Mouse (Mus musculus) heart, postnatal 36 days (tissue): Measurements from ENCODE around the gene Palm. TPM values are rescaled to one million over a fixed set of nuclear protein-coding genes. Genes with fewer than 3 reads are reported as not detected.
"Not testable (repeated sequence)": the region's sequence is repeated elsewhere in the genome, so short reads cannot be mapped to it uniquely, and the experiment has no call there.

Source experiments
- DNase-seq, 2 experiments: peaks; one replicate each; pipeline ENCODE4 v3.0.0; 2021 to 2022
- intact Hi-C: fragments of 180-260 bp; cut with DNase I; formaldehyde crosslinking; loops from one replicate; pipeline ENCODE4 v1.15.1; 2025
- total RNA-seq, 2 experiments: library from RNA; stranded (reverse); gene quantifications; 2 replicates each; pipeline ENCODE4 v1.2.3; 2021

Palm gene
- total RNA-seq: 10 to 100 TPM; 56.0 to 87.0 TPM

DNA sequence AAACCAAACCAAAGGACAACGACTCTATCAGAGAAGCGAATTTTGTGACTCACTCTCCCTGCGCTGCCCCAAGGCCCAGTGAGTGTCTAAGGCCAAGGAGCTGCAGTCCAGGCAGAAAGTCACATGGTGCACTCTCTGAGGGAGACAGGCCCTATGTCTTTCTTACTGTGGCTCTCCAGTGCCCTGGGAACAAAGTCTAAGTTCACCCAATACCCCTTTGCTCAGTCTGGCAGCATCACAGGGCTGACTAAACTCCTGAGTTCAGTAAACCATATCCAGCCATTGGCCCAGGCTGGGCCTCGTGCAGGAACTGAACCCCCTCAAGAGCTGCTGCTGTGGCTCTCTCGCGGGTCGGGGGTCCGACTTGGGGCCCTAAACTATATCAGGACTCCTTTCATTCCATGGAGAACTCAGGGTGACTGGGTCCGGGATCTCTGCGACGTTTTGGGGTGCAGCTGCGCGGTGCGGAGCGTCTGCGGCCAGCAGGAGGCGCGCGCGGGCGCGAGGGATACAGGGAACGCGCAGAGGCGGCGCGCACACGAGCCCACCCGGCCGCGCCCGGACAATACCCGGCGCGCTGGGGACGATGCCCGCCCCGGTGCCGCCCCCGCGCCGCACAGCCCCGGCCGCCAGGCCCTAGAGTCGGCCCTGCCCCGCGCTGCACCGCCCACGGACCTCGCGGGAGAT, at the start of gene Palm:
Gene Palm (plus strand): TSS at position 522 of the 687 bp plus-strand sequence.
- intact Hi-C loops: loop anchor here (1.0 kb wide), 1 partner anchor 19 kb away; no protein-coding TSS in a partner anchor
- peak; percentile 88 to 91 for DNase-seq

DNA sequence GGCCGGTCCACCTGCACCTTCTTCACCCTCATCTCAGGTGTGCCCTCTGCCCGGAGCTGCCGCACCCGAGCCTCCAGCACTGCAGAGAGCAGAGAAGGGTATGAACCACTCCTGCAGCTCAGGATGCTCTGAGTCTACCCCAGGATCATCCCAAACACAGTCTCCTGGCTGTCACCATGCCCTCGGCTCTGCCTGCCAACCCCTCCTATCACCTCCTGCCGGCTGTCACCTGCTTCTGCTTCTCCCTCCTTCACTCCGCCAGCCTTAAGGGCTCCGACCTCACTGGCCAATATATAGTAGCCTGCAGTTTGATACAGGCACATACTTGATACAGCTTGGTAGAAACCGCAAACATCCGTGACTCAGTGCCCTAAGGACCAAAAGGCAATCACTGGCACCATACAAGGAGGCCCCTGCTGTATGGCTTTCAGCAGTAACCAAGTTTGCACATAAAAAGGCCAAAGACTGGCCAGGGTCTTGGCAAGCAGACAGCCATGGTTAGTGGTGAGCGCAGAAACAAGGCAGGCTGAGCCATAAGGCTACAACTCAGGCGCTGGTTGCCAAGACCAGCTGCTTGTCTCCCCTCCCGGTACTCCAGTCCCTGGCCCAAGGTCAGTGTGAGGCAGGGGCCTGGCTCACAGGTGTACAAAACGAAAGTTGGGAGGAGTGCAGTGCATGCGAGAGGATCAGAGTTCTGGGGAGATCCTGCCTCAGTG, 49.6 kb upstream of the Palm start:
- DNase-seq: no peak
- intact Hi-C loops: no loop called here

DNA sequence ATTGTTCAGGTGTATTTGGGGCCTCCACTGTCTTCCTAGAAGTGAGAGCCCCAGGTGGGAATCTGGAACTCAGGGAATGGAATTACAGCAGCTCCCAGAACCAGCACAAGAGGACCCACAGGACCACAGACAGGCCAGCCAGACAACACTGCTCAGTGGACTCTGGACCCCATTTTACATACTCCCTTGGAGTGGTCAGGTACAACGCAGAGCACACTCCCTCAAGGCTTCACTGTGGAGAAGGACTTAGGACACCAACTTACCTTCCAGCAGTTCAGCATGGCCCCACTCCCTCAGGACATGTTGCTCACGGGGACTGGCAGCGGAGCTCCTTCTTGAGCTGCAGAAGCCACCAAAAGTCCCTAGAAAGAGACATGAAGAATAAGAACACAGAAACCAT, 48.0 kb upstream of the Palm start:
- intact Hi-C loops: no loop called here
- no peak for DNase-seq

DNA sequence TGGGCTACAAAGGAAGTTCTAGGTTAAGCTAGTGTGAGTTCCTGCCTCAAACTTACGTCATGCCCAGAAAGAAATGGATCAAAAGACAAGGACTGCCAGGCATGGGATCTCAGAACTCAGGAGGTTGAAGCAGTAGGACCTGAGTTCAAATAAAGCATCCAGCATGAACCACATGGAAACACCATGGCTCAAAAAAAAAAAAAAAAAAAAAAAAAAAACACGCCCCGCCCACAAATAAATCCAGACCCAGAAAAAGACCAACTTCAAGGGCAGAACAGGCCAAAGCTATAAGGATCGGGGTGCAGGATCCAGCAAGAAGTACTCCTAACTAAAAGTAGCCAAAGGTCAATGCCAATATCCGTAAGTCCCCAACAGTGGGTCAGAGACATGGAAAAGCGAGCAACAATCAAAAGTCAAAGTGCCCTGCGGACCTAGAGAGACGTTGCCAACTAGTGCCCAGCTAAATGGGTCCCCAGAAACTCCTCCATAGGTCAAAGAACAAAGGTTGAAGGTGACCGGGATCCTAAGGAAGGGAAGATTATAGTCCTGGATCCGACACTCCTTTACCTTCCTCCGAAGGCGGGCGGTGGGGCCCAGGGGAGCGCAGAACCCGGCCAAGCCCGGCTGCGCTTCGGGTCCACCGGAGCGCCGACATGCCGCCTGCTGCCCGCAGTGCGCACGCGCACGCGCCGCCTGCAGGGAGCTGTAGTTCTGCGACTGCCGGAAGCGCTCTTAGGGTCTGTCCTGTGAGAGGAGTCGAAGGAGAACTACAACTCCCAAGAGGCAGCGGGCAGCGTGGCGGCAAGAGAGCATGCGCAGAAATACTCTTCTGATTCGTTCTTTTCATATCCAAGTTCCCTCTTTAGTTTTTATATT, 47.2 kb upstream of the Palm start, which contains the start of gene Polrmt:
Gene Polrmt (minus strand): TSS at position 684 of the 876 bp plus-strand sequence.
- intact Hi-C loops: no loop called here
- peak; percentile 91 to 92 for DNase-seq

GRCm38 (mm10) chr10:79746774-79747151, 46.6 kb upstream of the Palm start:
- no peak for DNase-seq

DNA sequence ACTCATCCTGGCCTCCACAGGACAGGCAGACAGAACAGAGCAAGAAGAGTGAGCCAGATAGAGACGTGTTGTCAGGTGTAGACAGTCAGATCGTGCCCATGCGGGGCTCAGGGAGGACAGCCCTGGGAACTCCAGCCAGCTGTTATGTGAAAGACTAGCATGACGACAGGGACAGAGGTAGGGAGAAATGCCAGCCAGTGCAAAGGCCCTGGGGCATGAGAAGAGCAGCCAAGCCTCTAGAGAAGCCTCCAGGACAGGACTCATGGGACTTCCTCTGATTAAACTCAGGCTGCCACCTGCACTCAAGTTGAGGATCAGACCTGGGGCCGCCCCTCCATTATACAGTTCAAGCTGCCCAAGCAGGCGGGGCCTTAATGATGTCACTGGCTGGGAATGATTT, 44.9 kb upstream of the Palm start:
- no peak for DNase-seq
- intact Hi-C loops: loop anchor here (2.0 kb wide), 1 partner anchor 16 kb away; no protein-coding TSS in a partner anchor

More at GRCm38 (mm10) chr10:79746774-79747151, 46.6 kb upstream of the Palm start:
- intact Hi-C loops: no loop called here

DNA sequence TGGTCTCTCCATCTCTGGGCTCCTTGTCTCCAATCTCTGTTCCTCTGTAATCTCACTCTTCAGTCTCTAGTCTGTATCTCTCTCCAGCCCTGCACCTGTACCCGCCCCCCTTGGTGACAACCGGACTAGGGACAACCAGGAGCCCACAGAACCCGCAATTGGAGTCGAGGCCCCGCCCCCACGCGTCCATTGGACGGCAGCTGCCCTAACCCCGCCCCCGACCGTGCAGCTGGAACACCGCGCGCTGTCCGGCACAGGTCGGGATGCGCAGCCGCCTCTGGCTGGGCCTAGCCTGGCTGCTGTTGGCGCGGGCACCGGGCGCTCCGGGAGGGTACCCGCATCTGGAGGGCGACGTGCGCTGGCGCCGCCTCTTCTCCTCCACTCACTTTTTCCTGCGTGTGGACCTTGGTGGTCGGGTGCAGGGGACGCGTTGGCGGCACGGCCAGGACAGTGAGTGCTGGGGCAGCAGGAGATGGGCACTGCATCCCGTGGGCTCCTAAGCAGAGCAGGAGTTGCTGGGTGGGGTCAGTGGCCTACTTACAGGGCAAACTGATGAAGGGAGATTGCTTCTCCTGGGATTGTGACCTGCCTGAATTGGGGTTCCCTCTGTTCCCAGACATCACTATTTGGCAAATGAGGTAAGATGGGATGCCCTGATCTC, 38.4 kb upstream of the Palm start, which contains the start of gene Fgf22:
Gene Fgf22 (plus strand): TSS at position 221 of the 661 bp plus-strand sequence.
- intact Hi-C loops: no loop called here
- DNase-seq: peak in 1 of 2 experiments; percentile 56

- no peak for DNase-seq
- intact Hi-C loops: no loop called here
Observed at GRCm38 (mm10) chr10:79755854-79756253, 37.5 kb upstream of the Palm start.

GRCm38 (mm10) chr10:79756660-79757059, 36.7 kb upstream of the Palm start:
- intact Hi-C loops: no loop called here
- DNase-seq: no peak

GRCm38 (mm10) chr10:79759675-79760074, 33.7 kb upstream of the Palm start:
- DNase-seq, intact Hi-C loops: not testable (repeated sequence)

GRCm38 (mm10) chr10:79760603-79761143, 32.7 kb upstream of the Palm start:
- DNase-seq: no peak
- intact Hi-C loops: no loop called here

DNA sequence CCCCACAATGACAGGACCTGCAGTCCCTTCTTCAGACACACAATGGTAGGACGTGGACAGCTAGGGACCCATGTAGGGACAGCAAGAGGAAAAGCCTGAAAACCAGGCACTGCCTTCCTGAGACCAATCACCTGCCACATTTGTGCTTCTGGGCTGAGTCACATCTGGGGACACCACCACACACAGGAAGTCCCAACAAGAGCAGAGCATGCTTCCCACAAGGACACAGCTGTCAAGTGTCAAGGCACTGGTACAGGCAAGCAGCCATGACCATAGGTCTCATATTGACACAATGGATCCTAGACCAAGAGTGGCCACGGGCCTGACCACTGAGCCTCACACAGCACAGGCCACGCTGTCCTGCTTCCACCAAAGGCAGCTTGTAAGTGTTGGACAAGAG, 30.5 kb upstream of the Palm start:
- intact Hi-C loops: no loop called here
- no peak for DNase-seq

- intact Hi-C loops: loop anchor here (2.0 kb wide), 1 partner anchor 15 kb away; no protein-coding TSS in a partner anchor
- no peak for DNase-seq
Observed at GRCm38 (mm10) chr10:79764234-79764633, 29.1 kb upstream of the Palm start.

DNA sequence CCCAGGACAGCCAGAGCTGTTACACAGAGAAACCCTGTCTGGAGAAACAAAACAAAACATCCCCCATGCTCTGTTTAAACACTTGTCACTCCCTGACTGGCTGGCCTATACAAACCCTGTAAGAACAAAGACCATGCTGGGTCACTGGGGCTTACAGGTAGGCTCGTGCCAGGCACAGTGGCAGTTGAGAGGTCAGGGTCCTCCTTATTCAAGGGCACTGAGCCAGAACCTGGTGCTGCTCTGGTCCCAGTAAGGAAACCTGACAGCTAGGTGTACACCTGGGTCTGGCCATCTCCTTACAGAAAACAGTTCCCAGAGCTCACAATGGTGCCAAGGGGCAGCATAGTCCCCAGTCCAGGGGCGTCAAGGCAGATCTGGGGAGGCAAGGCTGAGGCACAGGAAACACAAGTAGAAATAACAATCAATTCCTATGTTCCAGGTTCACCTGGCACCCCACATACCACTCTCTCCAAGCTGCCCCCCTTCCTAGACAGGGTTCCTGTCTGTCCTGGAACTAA, 28.1 kb upstream of the Palm start:
- DNase-seq: no peak
- intact Hi-C loops: loop anchor here (2.0 kb wide), 1 partner anchor 16 kb away; no protein-coding TSS in a partner anchor

DNA sequence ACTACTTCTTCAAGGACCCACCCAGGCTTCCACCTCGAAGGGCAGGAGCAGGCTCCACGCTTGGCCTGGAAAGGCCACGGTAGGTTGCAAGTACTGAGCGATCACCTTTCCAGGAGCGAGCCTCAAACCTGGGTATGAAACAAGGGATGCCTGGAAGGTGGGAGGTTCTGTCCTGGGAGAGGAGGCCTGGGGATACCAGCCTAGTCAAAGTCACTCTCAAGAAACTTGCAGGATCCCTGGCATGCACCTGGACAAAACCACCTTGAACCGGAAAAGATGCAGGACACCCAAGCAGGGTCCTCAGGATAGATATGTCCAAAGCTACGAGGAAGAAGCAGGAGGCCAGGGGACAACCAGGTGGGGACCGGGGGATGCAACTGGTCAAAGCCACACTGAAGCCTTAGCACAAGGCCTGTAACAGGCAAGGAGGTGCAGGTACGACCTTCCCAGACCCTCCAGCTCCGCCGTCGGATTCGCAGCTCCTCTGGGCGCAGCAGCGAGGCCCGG, 27.3 kb upstream of the Palm start:
- DNase-seq: no peak

GRCm38 (mm10) chr10:79766508-79767325, 26.7 kb upstream of the Palm start, which contains the start of gene Rnf126:
Gene Rnf126, minus strand, starts transcription at chr10:79766952.
- intact Hi-C loops: no loop called here
- DNase-seq: peak; percentile 99 to 100

More for the DNA sequence above, 27.3 kb upstream of the Palm start:
- intact Hi-C loops: no loop called here

GRCm38 (mm10) chr10:79767372-79768244, 25.8 kb upstream of the Palm start:
- peak; percentile 88 to 90 for DNase-seq
- intact Hi-C loops: loop anchor here (1.0 to 2.0 kb wide), 2 partner anchors 21 to 45 kb away; no protein-coding TSS in a partner anchor
